Mouse (Mus musculus) megakaryocyte, embryonic 14.5 days (primary cell): ENCODE data around the gene Cmya5. TPM values are rescaled to one million over a fixed set of nuclear protein-coding genes. Genes with fewer than 3 reads are reported as not detected.

ENCODE experiments used
- H3K27me3 ChIP-seq: replicated peaks from 2 replicates; pipeline ENCODE3; 2012; ENCODE audit warnings: inconsistent platforms
- H3K36me3 ChIP-seq: replicated peaks from 2 replicates; pipeline ENCODE3; 2012; ENCODE audit warnings: low read length, inconsistent platforms, mixed read lengths
- H3K4me1 ChIP-seq: 2 replicates; pipeline ENCODE4 v1.6.1; 2012; ENCODE audit warnings: inconsistent platforms
- H3K4me3 ChIP-seq: replicated peaks from 2 replicates; pipeline ENCODE3; 2012; ENCODE audit warnings: moderate library complexity, mild to moderate bottlenecking, inconsistent platforms
- H3K9me3 ChIP-seq: 2 replicates; pipeline ENCODE4 v1.6.1; 2012; ENCODE audit warnings: inconsistent platforms
- FLI1 ChIP-seq: IDR thresholded peaks from 2 replicates; pipeline ENCODE4 v1.6.1; 2012; ENCODE audit warnings: low read length, inconsistent platforms, mixed read lengths
- GATA1 ChIP-seq: IDR thresholded peaks from 3 replicates; pipeline ENCODE4 v1.6.1; 2012; ENCODE audit warnings: mixed read lengths, low read length, inconsistent platforms, borderline replicate concordance
- polyA plus RNA-seq: library from polyadenylated mRNA; stranded (reverse); fragments of >175 nt; gene quantifications from 2 replicates; pipeline ENCODE4 v1.2.3, GENCODE M21; 2012; ENCODE audit warnings: low replicate concordance; ENCODE audit not compliant: insufficient read depth

The Cmya5 gene
- polyA plus RNA-seq, 1 experiment, result 0.02 TPM

GRCm38 (mm10) chr13:93162456-93162855 lies 17.9 kb upstream of the Cmya5 start:
- H3K4me1 ChIP-seq, result peaks cover 6% of the 10 kb centered on the region
- no peak overlapping the region for H3K4me3 ChIP-seq
- H3K36me3 ChIP-seq, result peaks cover 75% of the 10 kb centered on the region
- H3K9me3 ChIP-seq, result no peaks in the 10 kb centered on the region; the same call in 1 of the 2 replicates
- no peaks in the 10 kb centered on the region for H3K27me3 ChIP-seq
- TF ChIP-seq FLI1, result no peak

- H3K27me3 ChIP-seq, result no peaks in the 10 kb centered on the region
- no peak overlapping the region for H3K4me3 ChIP-seq
- TF ChIP-seq FLI1, result no peak
- no peak for TF ChIP-seq GATA1
- H3K36me3 ChIP-seq, result peaks cover 75% of the 10 kb centered on the region
- H3K9me3 ChIP-seq, result no peaks in the 10 kb centered on the region; the same call in 1 of the 2 replicates
- H3K4me1 ChIP-seq, result peaks cover 6% of the 10 kb centered on the region
Measured at GRCm38 (mm10) chr13:93158261-93158660, 13.7 kb upstream of the Cmya5 start.

GRCm38 (mm10) chr13:93153280-93153679 lies 8.8 kb upstream of the Cmya5 start:
- Histone ChIP-seq H3K27me3 (no peaks in the 10 kb centered on the region), H3K4me1 (no peaks in the 10 kb centered on the region), H3K4me3 (no peak overlapping the region), H3K9me3 (no peaks in the 10 kb centered on the region), H3K36me3 (peaks cover 90% of the 10 kb centered on the region)
- no peak for TF ChIP-seq FLI1
- TF ChIP-seq GATA1, result no peak

GRCm38 (mm10) chr13:93143819-93144283 lies 673 bp downstream of the Cmya5 start:
- H3K27me3 ChIP-seq, result no peaks in the 10 kb centered on the region
- peaks cover 14% of the 10 kb centered on the region for H3K4me1 ChIP-seq
- H3K9me3 ChIP-seq, result no peaks in the 10 kb centered on the region
- peak overlapping the region; percentile 88 for H3K4me3 ChIP-seq
- peaks cover 42% of the 10 kb centered on the region for H3K36me3 ChIP-seq
- TF ChIP-seq FLI1 (no peak), GATA1 (no peak)

- Histone ChIP-seq H3K4me3 (no peak overlapping the region), H3K9me3 (no peaks in the 10 kb centered on the region), H3K4me1 (peaks cover 14% of the 10 kb centered on the region), H3K27me3 (no peaks in the 10 kb centered on the region), H3K36me3 (peaks cover 30% of the 10 kb centered on the region)
- no peak for TF ChIP-seq FLI1
- no peak for TF ChIP-seq GATA1
Measured at GRCm38 (mm10) chr13:93141184-93141583, 3.3 kb downstream of the Cmya5 start.

- H3K36me3 ChIP-seq, result peaks cover 3% of the 10 kb centered on the region
- no peak overlapping the region for H3K4me3 ChIP-seq
- H3K4me1 ChIP-seq, result peaks cover 8% of the 10 kb centered on the region
- H3K9me3 ChIP-seq, result no peaks in the 10 kb centered on the region
- TF ChIP-seq FLI1, result no peak
- no peak for TF ChIP-seq GATA1
- H3K27me3 ChIP-seq, result no peaks in the 10 kb centered on the region
Measured at GRCm38 (mm10) chr13:93138059-93138458, 6.5 kb downstream of the Cmya5 start.

GRCm38 (mm10) chr13:93137098-93137497 lies 7.4 kb downstream of the Cmya5 start:
- Histone ChIP-seq H3K9me3 (no peaks in the 10 kb centered on the region), H3K27me3 (no peaks in the 10 kb centered on the region), H3K4me3 (no peak overlapping the region), H3K36me3 (no peaks in the 10 kb centered on the region), H3K4me1 (peaks cover under 1% of the 10 kb centered on the region; the same call in 1 of the 2 replicates)
- TF ChIP-seq GATA1 (no peak), FLI1 (no peak)

GRCm38 (mm10) chr13:93136251-93136650 lies 8.3 kb downstream of the Cmya5 start:
- TF ChIP-seq GATA1, result no peak
- TF ChIP-seq FLI1, result no peak
- H3K4me3 ChIP-seq, result no peak overlapping the region
- H3K9me3 ChIP-seq, result no peaks in the 10 kb centered on the region
- H3K4me1 ChIP-seq, result no peaks in the 10 kb centered on the region
- H3K27me3 ChIP-seq, result no peaks in the 10 kb centered on the region
- H3K36me3 ChIP-seq, result no peaks in the 10 kb centered on the region

GRCm38 (mm10) chr13:93135501-93135900 lies 9.0 kb downstream of the Cmya5 start:
- Histone ChIP-seq H3K27me3 (no peaks in the 10 kb centered on the region), H3K9me3 (no peaks in the 10 kb centered on the region), H3K36me3 (no peaks in the 10 kb centered on the region), H3K4me3 (no peak overlapping the region), H3K4me1 (no peaks in the 10 kb centered on the region)
- no peak for TF ChIP-seq FLI1
- no peak for TF ChIP-seq GATA1

GRCm38 (mm10) chr13:93130674-93131073 lies 13.8 kb downstream of the Cmya5 start:
- H3K4me1 ChIP-seq, result no peaks in the 10 kb centered on the region
- H3K36me3 ChIP-seq, result no peaks in the 10 kb centered on the region
- H3K9me3 ChIP-seq, result peaks cover 10% of the 10 kb centered on the region
- TF ChIP-seq FLI1 (no peak), GATA1 (no peak)
- H3K27me3 ChIP-seq, result peaks cover 2% of the 10 kb centered on the region
- no peak overlapping the region for H3K4me3 ChIP-seq

GRCm38 (mm10) chr13:93128961-93129360 lies 15.6 kb downstream of the Cmya5 start:
- no peak for TF ChIP-seq GATA1
- TF ChIP-seq FLI1, result no peak
- Histone ChIP-seq H3K4me1 (no peaks in the 10 kb centered on the region), H3K27me3 (peaks cover 2% of the 10 kb centered on the region), H3K36me3 (no peaks in the 10 kb centered on the region), H3K4me3 (no peak overlapping the region), H3K9me3 (peaks cover 17% of the 10 kb centered on the region)
